Mouse (Mus musculus) hindbrain, embryonic 16.5 days (tissue): ENCODE results near the gene Snapin. TPM values are rescaled to one million over a fixed set of nuclear protein-coding genes. Genes with fewer than 3 reads are reported as not detected.

Experiments
- ATAC-seq: fragments of 200-750 bp; cut with Nextera tagmentation; 2 replicates; pipeline ENCODE4 v1.8.0; 2017; ENCODE audit warnings: moderate TSS enrichment, moderate library complexity
- H3K27ac ChIP-seq: fragments of 300-500 bp; sonication (generic); 2 replicates; pipeline ENCODE4 v1.5.1; 2014; ENCODE audit warnings: low read depth, mild to moderate bottlenecking, control low read depth, low read length, moderate library complexity
- H3K27me3 ChIP-seq: fragments of 300-500 bp; sonication (generic); replicated peaks from 2 replicates; pipeline ENCODE4 v1.6.1; 2014; ENCODE audit warnings: low read length; ENCODE audit not compliant: control insufficient read depth, insufficient read depth
- H3K36me3 ChIP-seq: fragments of 300-500 bp; sonication (generic); 2 replicates; pipeline ENCODE4 v1.6.1; 2014; ENCODE audit warnings: mild to moderate bottlenecking, low read length, moderate library complexity, mixed read lengths; ENCODE audit not compliant: control insufficient read depth, insufficient read depth
- H3K4me1 ChIP-seq: fragments of 300-500 bp; sonication (generic); 2 replicates; pipeline ENCODE4 v1.6.1; 2014; ENCODE audit warnings: low read depth, low read length; ENCODE audit not compliant: control insufficient read depth, insufficient read depth
- H3K4me2 ChIP-seq: fragments of 300-500 bp; sonication (generic); 2 replicates; pipeline ENCODE4 v1.6.1; 2014; ENCODE audit warnings: mild to moderate bottlenecking, low read length, control low read depth, moderate library complexity
- H3K4me3 ChIP-seq: fragments of 300-500 bp; sonication (generic); 2 replicates; pipeline ENCODE4 v1.5.1; 2014; ENCODE audit warnings: mild to moderate bottlenecking, low read length, control low read depth, moderate library complexity
- H3K9ac ChIP-seq: fragments of 300-500 bp; sonication (generic); 2 replicates; pipeline ENCODE4 v1.6.1; 2014; ENCODE audit warnings: low read depth, mild to moderate bottlenecking, control low read depth, low read length, moderate library complexity
- H3K9me3 ChIP-seq: fragments of 300-500 bp; sonication (generic); 2 replicates; pipeline ENCODE4 v1.6.1; 2014; ENCODE audit warnings: mild to moderate bottlenecking, low read length, moderate library complexity; ENCODE audit not compliant: control insufficient read depth
- WGBS: fragments of 180-500 bp; shearing (Covaris S2); extraction: QIAGEN DNeasy Blood & Tissue Kit; methylation state at CpG from one replicate; pipeline ENCODE4 v1.1.7; 2014; 5-methylcytosine and 5-hydroxymethylcytosine counted together
- polyA plus RNA-seq: library from polyadenylated mRNA; unstranded; fragments of >200 nt; fragmentation: Nextera tagmentation; extraction: Ambion mirVana; gene quantifications from 2 replicates; pipeline ENCODE4 v1.2.1, GENCODE M21; 2015

Gene Snapin
- polyA plus RNA-seq, 1 experiment from 2014 or later, result 98.1 TPM

GRCm38 (mm10) chr3:90465686-90466310 is 25.0 kb downstream of the Snapin start, which contains the start of gene Npr1:
Gene Npr1, minus strand, starts transcription at chr3:90465866.
- H3K27ac ChIP-seq, result no peak within 1 kb of the TSS; the same call in 1 of the 2 replicates
- peaks cover 33% of the 10 kb centered on the region for H3K27me3 ChIP-seq
- 0 out of 2 replicates have a peak, but pooled peaks cover 2% of the 10 kb centered on the region for H3K9me3 ChIP-seq
- peak within 1 kb of the TSS; percentile 58 for H3K4me3 ChIP-seq
- ATAC-seq, result peak; percentile 71
- peak within 1 kb of the TSS; percentile 65 for H3K9ac ChIP-seq
- peak within 1 kb of the TSS; percentile 94 for H3K4me2 ChIP-seq
- peaks cover 10% of the 10 kb centered on the region for H3K4me1 ChIP-seq
- no peaks in the 10 kb centered on the region for H3K36me3 ChIP-seq
- WGBS, result 0% methylated on average over 16 of the region's 49 CpGs

GRCm38 (mm10) chr3:90465081-90465685 is 25.6 kb downstream of the Snapin start:
- H3K27me3 ChIP-seq, result peaks cover 33% of the 10 kb centered on the region
- H3K4me2 ChIP-seq, result peak overlapping the region; percentile 94
- H3K9me3 ChIP-seq, result 0 out of 2 replicates have a peak, but pooled peaks cover 2% of the 10 kb centered on the region
- peak overlapping the region; percentile 65 for H3K9ac ChIP-seq
- ATAC-seq, result peak; percentile 57
- no peak overlapping the region; the same call in 1 of the 2 replicates for H3K27ac ChIP-seq
- H3K36me3 ChIP-seq, result no peaks in the 10 kb centered on the region
- under 1% methylated on average over 75 of the region's 75 CpGs for WGBS
- peak overlapping the region; percentile 58 for H3K4me3 ChIP-seq
- H3K4me1 ChIP-seq, result peaks cover 10% of the 10 kb centered on the region

GRCm38 (mm10) chr3:90464552-90465080 is 26.2 kb downstream of the Snapin start:
- H3K27me3 ChIP-seq, result peaks cover 33% of the 10 kb centered on the region
- H3K36me3 ChIP-seq, result no peaks in the 10 kb centered on the region
- peaks cover 10% of the 10 kb centered on the region for H3K4me1 ChIP-seq
- H3K9me3 ChIP-seq, result 0 out of 2 replicates have a peak, but pooled peaks cover 2% of the 10 kb centered on the region
- peak overlapping the region; percentile 94 for H3K4me2 ChIP-seq
- peak overlapping the region; percentile 65 for H3K9ac ChIP-seq
- no peak overlapping the region for H3K27ac ChIP-seq
- H3K4me3 ChIP-seq, result peak overlapping the region; percentile 58
- WGBS, result 11% methylated on average over 36 of the region's 37 CpGs
- ATAC-seq, result no peak; the same call in 1 of the 2 replicates

- no peaks in the 10 kb centered on the region for H3K36me3 ChIP-seq
- H3K9me3 ChIP-seq, result 0 out of 2 replicates have a peak, but pooled peaks cover 2% of the 10 kb centered on the region
- peaks cover 10% of the 10 kb centered on the region for H3K4me1 ChIP-seq
- H3K27ac ChIP-seq, result no peak overlapping the region
- no peak for ATAC-seq
- no peak overlapping the region for H3K4me2 ChIP-seq
- H3K9ac ChIP-seq, result no peak overlapping the region
- H3K27me3 ChIP-seq, result peaks cover 33% of the 10 kb centered on the region
- no peak overlapping the region for H3K4me3 ChIP-seq
- WGBS, result 32% methylated on average over 7 of the region's 7 CpGs
Measured at GRCm38 (mm10) chr3:90462579-90462978, 28.3 kb downstream of the Snapin start.

GRCm38 (mm10) chr3:90461935-90462334 is 28.9 kb downstream of the Snapin start:
- Histone ChIP-seq H3K4me3 (no peak overlapping the region), H3K9me3 (0 out of 2 replicates have a peak, but pooled peaks cover 2% of the 10 kb centered on the region), H3K4me2 (no peak overlapping the region), H3K27ac (no peak overlapping the region), H3K4me1 (peaks cover 10% of the 10 kb centered on the region), H3K9ac (no peak overlapping the region), H3K36me3 (no peaks in the 10 kb centered on the region), H3K27me3 (peaks cover 33% of the 10 kb centered on the region)
- no peak for ATAC-seq
- 87% methylated on average over 3 of the region's 3 CpGs for WGBS

GRCm38 (mm10) chr3:90460315-90460714 is 30.5 kb downstream of the Snapin start:
- Histone ChIP-seq H3K27me3 (peaks cover 24% of the 10 kb centered on the region), H3K36me3 (no peaks in the 10 kb centered on the region), H3K27ac (no peak overlapping the region), H3K9ac (no peak overlapping the region), H3K4me3 (no peak overlapping the region), H3K4me1 (peaks cover 3% of the 10 kb centered on the region; the same call in 1 of the 2 replicates), H3K4me2 (no peak overlapping the region), H3K9me3 (0 out of 2 replicates have a peak, but pooled peaks cover 2% of the 10 kb centered on the region)
- no peak for ATAC-seq
- 81% methylated on average over 5 of the region's 5 CpGs for WGBS

- Histone ChIP-seq H3K27ac (no peak overlapping the region), H3K4me3 (no peak overlapping the region), H3K4me2 (no peak overlapping the region), H3K9ac (no peak overlapping the region), H3K27me3 (peaks cover 20% of the 10 kb centered on the region), H3K36me3 (no peaks in the 10 kb centered on the region), H3K9me3 (0 out of 2 replicates have a peak, but pooled peaks cover under 1% of the 10 kb centered on the region), H3K4me1 (no peaks in the 10 kb centered on the region; the same call in 1 of the 2 replicates)
- no peak for ATAC-seq
- 77% methylated on average over 9 of the region's 9 CpGs for WGBS
Measured at GRCm38 (mm10) chr3:90459727-90460126, 31.1 kb downstream of the Snapin start.

GRCm38 (mm10) chr3:90454931-90455330 is 35.9 kb downstream of the Snapin start:
- no peak overlapping the region for H3K4me2 ChIP-seq
- no peaks in the 10 kb centered on the region for H3K27me3 ChIP-seq
- no peak overlapping the region for H3K27ac ChIP-seq
- no peaks in the 10 kb centered on the region for H3K9me3 ChIP-seq
- no peak for ATAC-seq
- H3K9ac ChIP-seq, result no peak overlapping the region
- WGBS, result 87% methylated on average over 14 of the region's 14 CpGs
- H3K36me3 ChIP-seq, result no peaks in the 10 kb centered on the region
- no peaks in the 10 kb centered on the region for H3K4me1 ChIP-seq
- H3K4me3 ChIP-seq, result no peak overlapping the region
